Mouse (Mus musculus): ENCODE measurements around the gene Chn2. TPM values are rescaled to one million over a fixed set of nuclear protein-coding genes. Genes with fewer than 3 reads are reported as not detected.

Chn2 gene
- polyA plus RNA-seq, 1 experiment from 2014 or later = 26.0 TPM

DNA sequence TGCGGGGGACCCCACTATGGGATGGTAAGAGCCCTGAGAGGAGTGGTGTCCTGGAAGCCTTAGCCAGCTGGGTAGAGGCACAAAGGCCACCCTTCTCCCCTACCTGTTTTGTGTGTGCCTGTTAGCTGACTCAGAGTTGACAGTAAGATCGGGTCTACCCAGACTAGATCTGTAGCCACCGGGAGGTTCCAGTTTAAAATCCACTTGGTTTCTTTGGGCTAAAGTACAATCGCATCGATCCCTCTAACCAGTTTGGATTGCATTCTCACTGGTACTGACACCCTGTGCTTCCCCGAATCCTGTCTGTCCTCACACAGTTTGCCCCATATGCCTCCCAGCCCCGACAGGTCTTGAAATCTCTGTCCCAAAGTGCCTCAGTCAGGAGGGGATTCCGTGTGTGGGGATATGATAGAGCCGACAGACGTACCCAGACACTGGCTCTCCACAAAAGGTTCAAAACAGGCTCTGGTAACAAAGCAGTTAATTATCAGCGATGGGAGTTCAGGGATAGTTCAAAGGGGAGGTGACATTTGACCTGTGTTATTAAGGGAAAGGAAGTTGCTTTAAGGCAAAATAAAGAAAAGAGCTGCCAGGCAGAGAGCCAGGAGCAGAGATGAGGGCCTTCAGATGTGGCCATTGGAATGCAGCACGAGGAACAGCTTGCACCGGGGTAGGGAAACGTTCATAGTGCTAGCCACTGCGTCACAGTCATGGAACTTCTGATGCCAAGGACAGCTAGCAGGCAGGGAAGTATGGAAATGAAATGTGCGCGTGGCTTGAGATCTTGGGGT is 212.2 kb downstream of the Chn2 start:
- 48% methylated on average over 17 of the region's 17 CpGs for WGBS
- DNase-seq (ENCODE audit: low spot score, missing footprints) = no peak
- no peaks in the 10 kb centered on the region for H3K9me3 ChIP-seq (ENCODE audit: control insufficient read depth, low read length)
- no peak for ATAC-seq (ENCODE audit: low FRiP score)
- H3K4me3 ChIP-seq (ENCODE audit: low read depth, low read length) = no peak overlapping the region
- H3K27ac ChIP-seq (ENCODE audit: low read depth, low read length) = no peak overlapping the region
- H3K36me3 ChIP-seq (ENCODE audit: control insufficient read depth, insufficient read depth, low read length) = no peaks in the 10 kb centered on the region
- no peaks in the 10 kb centered on the region for H3K27me3 ChIP-seq (ENCODE audit: control insufficient read depth, insufficient read depth, low read length)
- peaks cover 2% of the 10 kb centered on the region for H3K4me1 ChIP-seq (ENCODE audit: control insufficient read depth, insufficient read depth, low read length)
- no peak overlapping the region for H3K4me2 ChIP-seq
- H3K9ac ChIP-seq (ENCODE audit: low read length) = no peak overlapping the region

DNA sequence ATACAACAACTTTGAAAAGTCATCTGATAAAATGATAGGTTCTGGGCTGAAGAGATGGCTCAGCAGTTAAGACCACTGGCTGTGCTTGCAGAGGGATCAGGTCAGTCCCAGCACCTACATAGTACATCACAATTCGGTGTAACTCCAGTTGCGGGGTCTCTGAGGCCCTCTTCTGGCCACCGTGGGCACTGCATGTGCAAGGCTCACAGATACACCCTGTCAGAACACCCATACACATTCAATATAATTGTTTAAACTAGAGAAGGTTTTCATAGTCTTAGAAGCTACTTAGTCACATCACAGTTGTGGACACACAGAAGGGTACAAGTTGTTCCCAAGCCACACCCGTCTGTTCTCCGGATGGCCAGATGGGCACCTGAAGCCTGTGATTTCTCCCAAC is 213.9 kb downstream of the Chn2 start:
- DNase-seq (ENCODE audit: low spot score, missing footprints) (no peak), ATAC-seq (ENCODE audit: low FRiP score) (no peak)
- Histone ChIP-seq H3K4me1 (ENCODE audit: control insufficient read depth, insufficient read depth, low read length) (peaks cover 2% of the 10 kb centered on the region), H3K27me3 (ENCODE audit: control insufficient read depth, insufficient read depth, low read length) (no peaks in the 10 kb centered on the region), H3K4me2 (no peak overlapping the region), H3K36me3 (ENCODE audit: control insufficient read depth, insufficient read depth, low read length) (no peaks in the 10 kb centered on the region), H3K27ac (ENCODE audit: low read depth, low read length) (no peak overlapping the region), H3K4me3 (ENCODE audit: low read depth, low read length) (no peak overlapping the region), H3K9ac (ENCODE audit: low read length) (no peak overlapping the region), H3K9me3 (ENCODE audit: control insufficient read depth, low read length) (no peaks in the 10 kb centered on the region)
- WGBS = 65% methylated on average over 5 of the region's 5 CpGs

DNA sequence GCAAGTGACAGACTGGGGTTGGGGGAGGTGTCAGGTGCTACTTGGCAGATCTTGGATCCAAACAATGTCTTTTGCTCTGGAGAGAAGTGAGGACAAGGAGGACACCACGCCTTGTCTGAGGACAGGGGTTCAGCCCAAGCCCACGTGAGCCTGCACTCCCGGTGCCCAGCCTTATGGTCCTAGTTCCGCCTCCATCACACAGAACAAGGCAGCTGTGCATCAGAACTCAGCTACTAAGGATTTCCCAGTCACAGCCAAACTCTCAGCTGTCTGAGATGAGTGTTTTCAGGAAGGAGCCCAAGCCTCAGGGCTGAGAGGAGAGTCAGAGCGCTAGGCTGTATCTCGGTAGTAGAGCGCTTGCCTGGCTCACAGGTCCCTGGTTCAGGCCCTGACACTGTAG is 214.5 kb downstream of the Chn2 start:
- H3K27ac ChIP-seq (ENCODE audit: low read depth, low read length) = no peak overlapping the region
- ATAC-seq (ENCODE audit: low FRiP score) (no peak), DNase-seq (ENCODE audit: low spot score, missing footprints) (no peak)
- no peaks in the 10 kb centered on the region for H3K9me3 ChIP-seq (ENCODE audit: control insufficient read depth, low read length)
- 83% methylated on average over 7 of the region's 7 CpGs for WGBS
- H3K4me1 ChIP-seq (ENCODE audit: control insufficient read depth, insufficient read depth, low read length) = peaks cover 2% of the 10 kb centered on the region
- H3K9ac ChIP-seq (ENCODE audit: low read length) = no peak overlapping the region
- H3K4me3 ChIP-seq (ENCODE audit: low read depth, low read length) = no peak overlapping the region
- H3K4me2 ChIP-seq = no peak overlapping the region
- no peaks in the 10 kb centered on the region for H3K36me3 ChIP-seq (ENCODE audit: control insufficient read depth, insufficient read depth, low read length)
- no peaks in the 10 kb centered on the region for H3K27me3 ChIP-seq (ENCODE audit: control insufficient read depth, insufficient read depth, low read length)

DNA sequence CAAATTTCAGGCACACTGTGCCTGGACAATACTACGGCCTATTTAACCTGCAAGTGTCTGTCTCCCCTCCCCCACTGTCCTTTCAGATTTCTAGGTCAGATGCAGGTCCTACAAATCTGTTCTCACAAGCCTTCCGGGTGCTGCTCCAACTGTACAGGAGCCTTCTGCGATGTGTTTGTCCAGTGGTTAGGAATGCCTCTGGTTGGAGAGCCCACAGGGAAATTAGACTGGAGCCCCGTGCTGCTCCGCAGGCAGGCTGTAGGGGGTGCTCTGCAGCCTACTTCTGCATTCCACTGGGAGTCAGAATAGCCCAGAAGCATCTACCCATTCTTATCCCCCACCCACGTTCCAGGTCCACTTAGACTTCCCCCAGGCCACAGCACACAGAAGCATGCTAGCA is 215.4 kb downstream of the Chn2 start:
- no peaks in the 10 kb centered on the region for H3K27me3 ChIP-seq (ENCODE audit: control insufficient read depth, insufficient read depth, low read length)
- H3K4me1 ChIP-seq (ENCODE audit: control insufficient read depth, insufficient read depth, low read length) = peaks cover 2% of the 10 kb centered on the region
- ATAC-seq (ENCODE audit: low FRiP score) (no peak), DNase-seq (ENCODE audit: low spot score, missing footprints) (no peak)
- no peak overlapping the region for H3K4me3 ChIP-seq (ENCODE audit: low read depth, low read length)
- no peak overlapping the region for H3K9ac ChIP-seq (ENCODE audit: low read length)
- no peaks in the 10 kb centered on the region for H3K36me3 ChIP-seq (ENCODE audit: control insufficient read depth, insufficient read depth, low read length)
- H3K4me2 ChIP-seq = no peak overlapping the region
- WGBS = 68% methylated on average over 6 of the region's 6 CpGs
- H3K27ac ChIP-seq (ENCODE audit: low read depth, low read length) = no peak overlapping the region
- H3K9me3 ChIP-seq (ENCODE audit: control insufficient read depth, low read length) = no peaks in the 10 kb centered on the region

DNA sequence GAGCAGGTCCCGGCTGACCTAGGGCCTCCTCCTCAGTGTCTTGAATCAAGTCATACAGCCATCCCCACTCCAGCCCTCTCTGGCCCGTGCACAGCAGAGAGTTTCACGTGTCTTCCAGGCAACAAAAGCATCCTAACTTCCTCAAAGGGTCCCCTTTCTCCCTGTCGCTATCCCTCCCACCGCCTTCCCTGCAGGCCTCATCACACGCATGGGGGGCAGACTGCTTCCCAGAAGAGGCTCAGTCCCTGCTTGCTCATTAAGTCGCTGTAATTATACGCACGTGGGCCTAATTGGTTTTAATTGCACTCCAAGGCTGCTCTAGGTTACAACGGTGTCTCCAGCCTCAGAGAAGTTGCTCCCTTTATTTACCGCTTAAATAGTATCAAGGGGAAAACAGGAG is 216.0 kb downstream of the Chn2 start:
- Histone ChIP-seq H3K9me3 (ENCODE audit: control insufficient read depth, low read length) (no peaks in the 10 kb centered on the region), H3K4me1 (ENCODE audit: control insufficient read depth, insufficient read depth, low read length) (peaks cover 2% of the 10 kb centered on the region), H3K36me3 (ENCODE audit: control insufficient read depth, insufficient read depth, low read length) (no peaks in the 10 kb centered on the region), H3K27me3 (ENCODE audit: control insufficient read depth, insufficient read depth, low read length) (no peaks in the 10 kb centered on the region), H3K4me2 (no peak overlapping the region), H3K27ac (ENCODE audit: low read depth, low read length) (no peak overlapping the region), H3K4me3 (ENCODE audit: low read depth, low read length) (no peak overlapping the region), H3K9ac (ENCODE audit: low read length) (no peak overlapping the region)
- ATAC-seq (ENCODE audit: low FRiP score) = no peak
- DNase-seq (ENCODE audit: low spot score, missing footprints) = no peak
- 71% methylated on average over 11 of the region's 11 CpGs for WGBS

DNA sequence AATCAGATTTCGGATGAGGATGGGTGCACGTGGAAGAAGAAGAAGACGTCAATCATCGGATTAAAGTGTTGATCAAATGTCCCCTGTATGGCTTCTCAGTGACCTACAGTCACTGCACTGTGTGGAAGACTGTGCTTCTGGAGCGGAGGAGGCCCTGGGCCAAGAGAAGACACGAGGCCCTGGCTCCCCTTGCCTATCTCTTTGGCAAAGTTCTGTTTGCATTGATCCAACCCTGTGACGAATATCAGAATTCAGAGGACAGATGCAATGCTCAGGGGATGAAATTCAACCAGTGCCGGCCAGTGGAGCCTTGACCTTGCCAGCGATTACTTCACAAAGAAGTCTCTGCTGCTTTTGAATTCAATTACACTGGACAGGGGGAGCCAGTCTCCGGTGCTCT is 217.0 kb downstream of the Chn2 start:
- no peaks in the 10 kb centered on the region for H3K9me3 ChIP-seq (ENCODE audit: control insufficient read depth, low read length)
- no peaks in the 10 kb centered on the region for H3K36me3 ChIP-seq (ENCODE audit: control insufficient read depth, insufficient read depth, low read length)
- H3K9ac ChIP-seq (ENCODE audit: low read length) = no peak overlapping the region
- no peak for ATAC-seq (ENCODE audit: low FRiP score)
- H3K4me1 ChIP-seq (ENCODE audit: control insufficient read depth, insufficient read depth, low read length) = peaks cover 2% of the 10 kb centered on the region
- 62% methylated on average over 10 of the region's 10 CpGs for WGBS
- H3K4me2 ChIP-seq = no peak overlapping the region
- no peak overlapping the region for H3K4me3 ChIP-seq (ENCODE audit: low read depth, low read length)
- H3K27me3 ChIP-seq (ENCODE audit: control insufficient read depth, insufficient read depth, low read length) = no peaks in the 10 kb centered on the region
- H3K27ac ChIP-seq (ENCODE audit: low read depth, low read length) = no peak overlapping the region
- DNase-seq (ENCODE audit: low spot score, missing footprints) = no peak

DNA sequence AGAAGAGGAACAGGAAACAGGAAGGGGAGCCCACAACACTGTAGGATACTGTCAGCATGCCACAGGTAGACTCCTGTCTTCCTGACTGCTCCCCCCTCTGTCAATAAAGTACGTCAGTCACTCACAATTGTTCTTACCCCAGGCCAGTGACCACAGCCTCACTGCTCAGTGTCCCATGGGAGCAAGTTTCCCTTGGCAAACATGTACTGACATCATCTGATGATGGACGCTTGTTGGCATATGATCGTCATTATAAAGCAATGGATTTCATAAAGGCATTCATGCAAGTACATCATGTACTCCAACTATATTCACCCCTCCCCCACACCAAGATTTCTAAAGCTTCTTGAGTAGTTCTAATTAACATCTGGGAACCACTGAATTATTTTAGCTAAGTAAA is 218.2 kb downstream of the Chn2 start:
- DNase-seq (ENCODE audit: low spot score, missing footprints) (no peak), ATAC-seq (ENCODE audit: low FRiP score) (no peak)
- Histone ChIP-seq H3K9me3 (ENCODE audit: control insufficient read depth, low read length) (no peaks in the 10 kb centered on the region), H3K4me2 (no peak overlapping the region), H3K27ac (ENCODE audit: low read depth, low read length) (no peak overlapping the region), H3K9ac (ENCODE audit: low read length) (no peak overlapping the region), H3K4me1 (ENCODE audit: control insufficient read depth, insufficient read depth, low read length) (no peaks in the 10 kb centered on the region; the same call in 1 of the 2 replicates), H3K27me3 (ENCODE audit: control insufficient read depth, insufficient read depth, low read length) (no peaks in the 10 kb centered on the region), H3K36me3 (ENCODE audit: control insufficient read depth, insufficient read depth, low read length) (no peaks in the 10 kb centered on the region), H3K4me3 (ENCODE audit: low read depth, low read length) (no peak overlapping the region)
- WGBS = 78% methylated on average over 3 of the region's 3 CpGs

DNA sequence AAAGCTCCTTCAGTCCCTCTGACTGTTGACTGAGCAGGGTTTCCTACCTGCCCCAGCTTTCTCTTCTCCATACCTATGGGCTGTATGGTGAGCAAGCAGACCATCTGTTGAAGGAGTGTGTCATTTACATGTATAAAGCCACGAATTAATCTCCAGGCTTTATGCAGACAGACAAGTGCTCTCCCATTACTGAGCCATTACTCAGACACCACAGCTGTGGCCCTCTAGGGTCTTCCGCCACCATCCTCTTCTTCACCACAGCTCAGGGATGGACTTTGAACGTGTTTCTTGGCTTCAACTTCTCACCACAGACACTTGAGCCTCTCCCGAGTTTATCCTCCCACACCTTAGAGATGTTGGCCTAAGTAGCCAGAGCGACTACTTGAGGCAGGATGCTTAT is 219.1 kb downstream of the Chn2 start:
- H3K27me3 ChIP-seq (ENCODE audit: control insufficient read depth, insufficient read depth, low read length) = no peaks in the 10 kb centered on the region
- ATAC-seq (ENCODE audit: low FRiP score) = no peak
- H3K36me3 ChIP-seq (ENCODE audit: control insufficient read depth, insufficient read depth, low read length) = no peaks in the 10 kb centered on the region
- DNase-seq (ENCODE audit: low spot score, missing footprints) = no peak
- no peak overlapping the region for H3K4me3 ChIP-seq (ENCODE audit: low read depth, low read length)
- no peaks in the 10 kb centered on the region; the same call in 1 of the 2 replicates for H3K4me1 ChIP-seq (ENCODE audit: control insufficient read depth, insufficient read depth, low read length)
- no peak overlapping the region for H3K9ac ChIP-seq (ENCODE audit: low read length)
- no peak overlapping the region for H3K27ac ChIP-seq (ENCODE audit: low read depth, low read length)
- WGBS = 82% methylated on average over 5 of the region's 5 CpGs
- no peaks in the 10 kb centered on the region for H3K9me3 ChIP-seq (ENCODE audit: control insufficient read depth, low read length)
- H3K4me2 ChIP-seq = no peak overlapping the region

DNA sequence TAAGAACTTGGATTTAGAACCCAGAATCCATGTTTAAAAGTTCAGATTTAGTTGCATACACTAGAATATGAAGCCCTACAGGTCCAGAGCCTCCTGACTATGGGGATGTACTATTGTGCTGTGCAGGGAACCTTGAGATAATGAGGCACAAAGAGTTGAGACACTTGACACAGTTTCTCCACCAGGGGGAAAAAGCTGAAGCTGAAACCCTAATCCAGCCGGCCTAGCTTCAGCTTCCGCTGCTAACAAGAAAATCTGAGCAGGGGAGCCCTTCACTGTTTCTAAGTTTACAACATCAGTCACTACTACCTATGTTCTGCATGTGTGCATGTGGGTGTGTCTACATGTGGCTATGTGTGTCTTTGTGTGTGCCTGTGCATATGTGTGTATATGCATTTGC is 223.4 kb downstream of the Chn2 start:
- no peaks in the 10 kb centered on the region for H3K9me3 ChIP-seq (ENCODE audit: control insufficient read depth, low read length)
- DNase-seq (ENCODE audit: low spot score, missing footprints) (no peak), ATAC-seq (ENCODE audit: low FRiP score) (no peak)
- H3K4me3 ChIP-seq (ENCODE audit: low read depth, low read length) = no peak overlapping the region
- H3K4me1 ChIP-seq (ENCODE audit: control insufficient read depth, insufficient read depth, low read length) = no peaks in the 10 kb centered on the region
- no peaks in the 10 kb centered on the region for H3K27me3 ChIP-seq (ENCODE audit: control insufficient read depth, insufficient read depth, low read length)
- H3K36me3 ChIP-seq (ENCODE audit: control insufficient read depth, insufficient read depth, low read length) = no peaks in the 10 kb centered on the region
- no peak overlapping the region for H3K9ac ChIP-seq (ENCODE audit: low read length)
- H3K4me2 ChIP-seq = no peak overlapping the region
- H3K27ac ChIP-seq (ENCODE audit: low read depth, low read length) = no peak overlapping the region
- WGBS = 62% methylated on average over 2 of the region's 2 CpGs

Data from midbrain, embryonic 11.5 days (tissue).